Mouse (Mus musculus) kidney, embryonic 14.5 days (tissue): ENCODE results near the gene Ugt8a. TPM values are rescaled to one million over a fixed set of nuclear protein-coding genes. Genes with fewer than 3 reads are reported as not detected.

ENCODE experiments used
- ATAC-seq: fragments of 200-750 bp; cut with Nextera tagmentation; 2 replicates; pipeline ENCODE4 v1.8.0; 2017; ENCODE audit warnings: moderate number of reproducible peaks, mild to moderate bottlenecking, moderate TSS enrichment, moderate library complexity; ENCODE audit not compliant: low FRiP score, low TSS enrichment
- H3K27ac ChIP-seq: fragments of 300-500 bp; sonication (generic); 2 replicates; pipeline ENCODE4 v1.5.1; 2014; ENCODE audit warnings: low read depth, mild to moderate bottlenecking, low read length, moderate library complexity, mixed read lengths
- H3K27me3 ChIP-seq: fragments of 300-500 bp; sonication (generic); 2 replicates; pipeline ENCODE4 v1.6.1; 2014; ENCODE audit warnings: mild to moderate bottlenecking, low read length; ENCODE audit not compliant: control insufficient read depth, insufficient read depth
- H3K36me3 ChIP-seq: fragments of 300-500 bp; sonication (generic); 2 replicates; pipeline ENCODE4 v1.6.1; 2014; ENCODE audit warnings: low read length, mixed read lengths; ENCODE audit not compliant: control insufficient read depth, insufficient read depth
- H3K4me1 ChIP-seq: fragments of 300-500 bp; sonication (generic); 2 replicates; pipeline ENCODE4 v1.6.1; 2014; ENCODE audit warnings: low read length, mixed read lengths; ENCODE audit not compliant: control insufficient read depth, insufficient read depth
- H3K4me2 ChIP-seq: fragments of 300-500 bp; sonication (generic); replicated peaks from 2 replicates; pipeline ENCODE4 v1.6.1; 2014; ENCODE audit warnings: low read depth, mild to moderate bottlenecking, low read length
- H3K4me3 ChIP-seq: fragments of 300-500 bp; sonication (generic); 2 replicates; pipeline ENCODE4 v1.5.1; 2014; ENCODE audit warnings: mild to moderate bottlenecking, low read length
- H3K9ac ChIP-seq: fragments of 300-500 bp; sonication (generic); 2 replicates; pipeline ENCODE4 v1.6.1; 2014; ENCODE audit warnings: low read depth, mild to moderate bottlenecking, low read length, moderate library complexity
- H3K9me3 ChIP-seq: fragments of 300-500 bp; sonication (generic); 2 replicates; pipeline ENCODE4 v1.6.1; 2016; ENCODE audit warnings: low read length; ENCODE audit not compliant: control insufficient read depth
- polyA plus RNA-seq: library from polyadenylated mRNA; unstranded; fragments of >200 nt; fragmentation: Nextera tagmentation; extraction: Ambion mirVana; gene quantifications from 2 replicates; pipeline ENCODE4 v1.2.1, GENCODE M21; 2014

Gene Ugt8a
- polyA plus RNA-seq, 1 experiment from 2014 or later = 5.5 TPM

DNA sequence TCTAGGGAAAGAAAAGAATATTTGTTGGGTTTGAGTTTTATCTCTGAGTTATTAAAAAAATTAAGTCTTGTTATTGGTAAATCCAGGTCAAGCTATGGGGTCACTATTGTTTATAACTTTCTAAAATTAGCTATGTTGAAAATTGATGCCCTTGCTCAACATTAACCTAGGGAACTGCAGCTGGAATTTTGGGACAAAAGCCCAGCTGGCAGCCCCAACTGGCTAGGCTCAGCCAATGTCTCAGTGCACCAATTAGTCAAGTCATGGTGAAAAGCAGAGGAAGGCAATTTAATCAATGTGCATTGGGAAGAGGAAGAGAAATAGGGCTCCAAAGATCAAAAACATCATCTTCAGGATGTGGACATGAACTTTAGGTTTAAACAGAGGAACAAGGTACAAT is 118.7 kb downstream of the Ugt8a start:
- Histone ChIP-seq H3K4me1 (no peaks in the 10 kb centered on the region), H3K4me2 (no peak overlapping the region), H3K27ac (no peak overlapping the region), H3K9ac (no peak overlapping the region), H3K27me3 (no peaks in the 10 kb centered on the region), H3K4me3 (no peak overlapping the region), H3K36me3 (no peaks in the 10 kb centered on the region), H3K9me3 (no peaks in the 10 kb centered on the region)
- ATAC-seq = no peak
